In genomic region chr19:43896441-43896840, GRCm38 (mm10) we compare ENCODE assay signal across 20 mouse cellular contexts. TPM values are rescaled to one million over a fixed set of nuclear protein-coding genes. Genes with fewer than 3 reads are reported as not detected.
DNase-seq lines count a peak whose midpoint lies in the region; ATAC-seq and TF ChIP-seq lines count a peak whose summit lies in the region.
"Had no signal": no experiment of that assay in that cellular context is flagged by ENCODE, and none has a peak within 500 bp of the region (broad histone marks: within the 10 kb centered on the region; RNA-seq: fewer than 3 reads in every experiment).

No protein-coding gene starts in this region.

- H3K79me2 ChIP-seq in liver, adult 2 months (ENCODE audit: control insufficient read depth, insufficient read depth, low read length) = peaks cover 9% of the 10 kb centered on the region
- H3K79me2 ChIP-seq in macrophage (ENCODE audit: inconsistent target) = peaks cover 21% of the 10 kb centered on the region; the same call in 1 of the 2 replicates

- no peaks in the 10 kb centered on the region for H3K27me3 ChIP-seq in liver, adult 2 months (ENCODE audit: control insufficient read depth, insufficient read depth, low read length)
- no peaks in the 10 kb centered on the region for H3K27me3 ChIP-seq in liver, embryonic 12.5 days (replicated peaks)
- H3K27me3 ChIP-seq: forebrain, embryonic 15.5 days; hindbrain, embryonic 12.5 days had no signal

- TF ChIP-seq POLR2A in liver, adult 2 months (IDR thresholded peaks at IDR 0.05; ENCODE audit: extremely low read depth, insufficient read depth, low read length) = no peak

- WGBS in liver, adult 2 months = 77% methylated on average over 14 of the region's 14 CpGs
- 81% methylated on average over 14 of the region's 14 CpGs for WGBS in liver, embryonic 12.5 days (ENCODE audit: insufficient replicate concordance)
- WGBS in macrophage (ENCODE audit: missing documents) = 90% methylated on average over 14 of the region's 14 CpGs

- H3K4me1 ChIP-seq in liver, adult 2 months (ENCODE audit: control insufficient read depth, insufficient read depth, low read length) = peaks cover 11% of the 10 kb centered on the region; the same call in 1 of the 2 replicates
- H3K4me1 ChIP-seq in liver, embryonic 12.5 days = peaks cover 7% of the 10 kb centered on the region; the same call in 1 of the 2 replicates
- H3K4me1 ChIP-seq: forebrain, embryonic 15.5 days had no signal

- no peak overlapping the region for H3K4me3 ChIP-seq in liver, adult 2 months (ENCODE audit: insufficient read depth, low read depth, low read length)
- no peak overlapping the region for H3K4me3 ChIP-seq in liver, embryonic 12.5 days
- H3K4me3 ChIP-seq in macrophage (ENCODE audit: inconsistent target) = no peak overlapping the region
- H3K4me3 ChIP-seq: erythroblast, embryonic 14.5 days; forebrain, embryonic 15.5 days; hindbrain, embryonic 12.5 days had no signal

- no peak overlapping the region for H3K4me2 ChIP-seq in liver, embryonic 12.5 days
- H3K4me2 ChIP-seq: forebrain, embryonic 15.5 days; hindbrain, embryonic 12.5 days had no signal

- no peak for ATAC-seq in liver, embryonic 12.5 days
- ATAC-seq: CD4-positive, CD25-positive, alpha-beta regulatory T cell, adult 4 months; forebrain, embryonic 15.5 days; liver, postnatal 0 days had no signal

- no peaks in the 10 kb centered on the region for H3K36me3 ChIP-seq in liver, adult 2 months (ENCODE audit: control insufficient read depth, insufficient read depth, low read length)
- peaks cover 13% of the 10 kb centered on the region; the same call in 1 of the 2 replicates for H3K36me3 ChIP-seq in liver, embryonic 12.5 days
- H3K36me3 ChIP-seq in macrophage (ENCODE audit: inconsistent target) = peaks cover 10% of the 10 kb centered on the region; the same call in 1 of the 2 replicates
- H3K36me3 ChIP-seq: forebrain, embryonic 15.5 days had no signal

- no peaks in the 10 kb centered on the region for H3K9me3 ChIP-seq in liver, embryonic 12.5 days (replicated peaks)
- H3K9me3 ChIP-seq: forebrain, embryonic 15.5 days; hindbrain, embryonic 12.5 days had no signal

- DNase-seq in liver, adult 2 months (ENCODE audit: extremely low read depth, low read depth, low spot score) = no peak
- DNase-seq in adrenal gland, adult 2 months = peak; percentile 75
- peak; percentile 56 to 73 for DNase-seq in adrenal gland, postnatal 36 days
- no peak for DNase-seq in embryo, embryonic 9.5 days (ENCODE audit: extremely low spot score)
- DNase-seq in cerebellum, postnatal 10 days = no peak
- DNase-seq: cerebellum, adult 11 months; cerebellum, postnatal 25 days; gastrocnemius, postnatal 25 days; kidney, adult 9 months; kidney, postnatal 4 days; liver, postnatal 0 days; lung, postnatal 14 days; spleen, adult 18-20 months; thymus, adult 2 months had no signal

- TF ChIP-seq CTCF in liver, adult 2 months (IDR thresholded peaks at IDR 0.05; ENCODE audit: low read depth, low read length) = no peak

- H3K9ac ChIP-seq in liver, adult 2 months (ENCODE audit: low read depth, low read length) = no peak overlapping the region
- H3K9ac ChIP-seq in liver, embryonic 12.5 days = no peak overlapping the region
- H3K9ac ChIP-seq: forebrain, embryonic 15.5 days; hindbrain, embryonic 12.5 days; liver, postnatal 0 days had no signal

- peak overlapping the region; percentile 25; the same call in 1 of the 2 replicates for H3K27ac ChIP-seq in liver, adult 2 months (replicated peaks; ENCODE audit: insufficient read depth, low read depth, low read length)
- no peak overlapping the region for H3K27ac ChIP-seq in liver, embryonic 12.5 days
- H3K27ac ChIP-seq in macrophage = peak overlapping the region; percentile 8; the same call in 1 of the 2 replicates
- H3K27ac ChIP-seq: forebrain, embryonic 15.5 days; hindbrain, embryonic 12.5 days had no signal

RNA-seq across cellular contexts. Expression of gene Dnmbp, which starts 43.5 kb away (rescaled TPM):
- total RNA-seq in liver, adult 2 months (2014; rRNA removed) = 23.3 and 24.7 TPM in 2 replicates
- 15.5 and 15.6 TPM in 2 replicates for polyA plus RNA-seq in liver, adult 2 months (2012; rRNA removed)
- polyA plus RNA-seq in liver, embryonic 12.5 days (2016; fragmentation: Nextera tagmentation; extraction: Ambion mirVana) = 3.9 and 4.2 TPM in 2 replicates
- 10 to 100 TPM; 13.3 to 13.9 TPM for total RNA-seq in adrenal gland, adult 2 months (2021)
- polyA plus RNA-seq in adrenal gland, adult 2 months (2012; rRNA removed) = 10.8 and 11.3 TPM in 2 replicates
- total RNA-seq in adrenal gland, postnatal 36 days (2021) = 10 to 100 TPM; 12.6 to 13.3 TPM
- 10 to 100 TPM; 11.2 to 85.0 (median 41.0) TPM for total RNA-seq in macrophage (2018; cell fraction: chromatin; rRNA removed)
- total RNA-seq in macrophage (2018; cell fraction: cytosol; rRNA removed) = 10 to 100 TPM in 12 of 26 experiments, 1 to 10 TPM in 14; 2.1 to 18.6 (median 9.3) TPM
- 10 to 100 TPM in 20 of 26 experiments, 1 to 10 TPM in 6; 5.9 to 56.9 (median 19.8) TPM for total RNA-seq in macrophage (2018; cell fraction: nucleus; rRNA removed)
- polyA plus RNA-seq in macrophage (2018) = 10.0 to 13.6 TPM (median 12.2 TPM) in 3 replicates
- polyA plus RNA-seq: erythroblast, embryonic 14.5 days had no signal

Comparison
In these comparisons a context has a peak if more than half of its experiments do, and no peak if none do; other contexts are left out.
1. DNase-seq: peak in adrenal gland, adult 2 months (single experiment) and adrenal gland, postnatal 36 days (2 of 2); none in liver, adult 2 months (single experiment), embryo, embryonic 9.5 days (single experiment) and cerebellum, postnatal 10 days (0 of 2).